Mouse (Mus musculus) brain, embryonic 14.5 days (tissue): Measurements from ENCODE around the gene Ankrd55.

Experiments
- CTCF ChIP-seq: fragments of 200-500 bp; IDR thresholded peaks from 2 replicates; pipeline ENCODE4 v1.5.1; 2012; ENCODE audit warnings: inconsistent platforms, mild to moderate bottlenecking, moderate library complexity, borderline replicate concordance; ENCODE audit not compliant: insufficient read depth, insufficient read length; ENCODE audit errors: extremely low read depth
- POLR2A ChIP-seq: fragments of 200-500 bp; IDR thresholded peaks from 2 replicates; pipeline ENCODE4 v1.6.1; 2012; ENCODE audit warnings: mild to moderate bottlenecking, inconsistent platforms, borderline replicate concordance; ENCODE audit not compliant: poor library complexity, insufficient read depth, insufficient read length, severe bottlenecking; ENCODE audit errors: extremely low read depth

DNA sequence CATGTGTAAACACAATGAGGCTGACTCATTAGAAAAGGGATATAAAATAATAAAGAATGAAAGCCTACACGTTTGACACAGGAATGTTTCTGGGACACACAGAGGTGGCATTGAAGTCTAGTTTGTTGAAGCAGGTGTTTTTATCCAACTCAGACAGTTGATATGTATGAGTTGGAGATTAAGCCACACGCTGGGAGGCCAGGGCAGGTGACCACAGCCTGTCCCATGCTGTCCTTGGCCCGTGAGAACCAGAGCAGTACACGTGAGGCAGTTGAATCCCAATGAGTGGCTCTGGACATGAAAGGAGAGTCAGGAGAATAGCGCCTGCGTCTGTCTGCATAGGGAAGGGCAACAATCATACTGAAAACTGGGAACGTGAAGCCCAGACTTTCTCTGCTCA lies 38.2 kb downstream of the Ankrd55 start:
- no peak for TF ChIP-seq POLR2A
- no peak for TF ChIP-seq CTCF
